Mouse (Mus musculus): ENCODE data around the gene Slc30a5. TPM values are rescaled to one million over a fixed set of nuclear protein-coding genes. Genes with fewer than 3 reads are reported as not detected.

Gene Slc30a5
- polyA plus RNA-seq, 1 experiment from 2014 or later = 38.5 TPM

DNA sequence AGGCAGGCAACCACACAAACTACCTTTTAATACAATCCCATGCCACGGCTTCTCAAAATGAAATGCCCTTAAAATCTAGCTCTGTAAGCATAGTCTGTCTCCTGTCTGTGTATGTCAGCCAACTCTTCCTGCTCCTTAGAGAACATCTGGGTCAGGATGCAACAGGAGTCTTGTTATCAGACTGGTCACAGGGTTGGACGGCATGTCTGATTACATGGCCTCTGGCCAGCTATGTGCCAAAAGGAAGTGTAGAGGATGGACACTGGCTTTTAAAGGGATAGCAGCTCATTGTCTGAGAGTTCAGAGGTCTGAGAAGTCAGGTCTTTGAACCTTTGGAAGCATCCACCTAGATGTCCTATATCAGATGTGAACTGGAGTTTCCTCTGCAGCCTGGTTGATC is 77.9 kb downstream of the Slc30a5 start:
- 42% methylated on average over 2 of the region's 2 CpGs for WGBS
- Histone ChIP-seq H3K4me2 (ENCODE audit: low read length) (no peak overlapping the region), H3K9ac (ENCODE audit: low read length) (no peak overlapping the region), H3K36me3 (ENCODE audit: control insufficient read depth, insufficient read depth, low read length) (peaks cover 6% of the 10 kb centered on the region), H3K27ac (replicated peaks in 1 of 2; ENCODE audit: control insufficient read depth in 1 of 2, insufficient read depth in 1 of 2, low read depth in 2 of 2, low read length in 2 of 2) (no peak overlapping the region), H3K4me1 (ENCODE audit: control insufficient read depth in 2 of 2, insufficient read depth in 2 of 2, low read length in 2 of 2) (no peaks in the 10 kb centered on the region), H3K27me3 (ENCODE audit: control insufficient read depth, insufficient read depth, low read length) (no peaks in the 10 kb centered on the region), H3K4me3 (ENCODE audit: control insufficient read depth in 1 of 2, insufficient read depth in 1 of 2, low read depth in 1 of 2, low read length in 2 of 2) (no peak overlapping the region), H3K9me3 (ENCODE audit: control insufficient read depth, low read length) (no peaks in the 10 kb centered on the region)
- ATAC-seq (ENCODE audit: insufficient number of reproducible peaks, insufficient read depth, low FRiP score, low read depth) = no peak

DNA sequence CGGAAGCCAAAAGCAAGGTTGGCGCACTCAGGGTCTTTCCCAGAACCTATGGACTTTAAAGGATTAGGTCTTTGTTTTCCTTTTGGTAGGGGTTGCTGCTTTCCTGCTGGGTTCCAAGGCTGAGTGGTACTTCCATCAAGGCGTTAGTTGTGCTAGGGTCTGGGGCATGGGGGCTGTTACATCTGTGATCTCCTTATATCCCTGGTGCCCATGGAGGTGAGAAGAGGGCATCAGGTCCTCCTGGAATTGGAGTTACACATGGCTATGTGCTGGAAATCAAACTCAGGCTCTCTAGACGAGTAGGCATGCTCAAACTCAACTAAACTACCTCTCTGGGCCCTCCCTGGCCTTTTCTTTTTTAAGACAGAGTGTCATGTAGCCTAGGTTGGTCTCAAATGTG is 79.0 kb downstream of the Slc30a5 start:
- WGBS = 65% methylated on average over 4 of the region's 4 CpGs
- H3K36me3 ChIP-seq (ENCODE audit: control insufficient read depth, insufficient read depth, low read length) = no peaks in the 10 kb centered on the region
- no peaks in the 10 kb centered on the region for H3K9me3 ChIP-seq (ENCODE audit: control insufficient read depth, low read length)
- no peak overlapping the region for H3K9ac ChIP-seq (ENCODE audit: low read length)
- ATAC-seq (ENCODE audit: insufficient number of reproducible peaks, insufficient read depth, low FRiP score, low read depth) = no peak
- no peaks in the 10 kb centered on the region for H3K27me3 ChIP-seq (ENCODE audit: control insufficient read depth, insufficient read depth, low read length)
- H3K4me3 ChIP-seq (ENCODE audit: control insufficient read depth in 1 of 2, insufficient read depth in 1 of 2, low read depth in 1 of 2, low read length in 2 of 2) = no peak overlapping the region
- no peak overlapping the region for H3K27ac ChIP-seq (replicated peaks in 1 of 2; ENCODE audit: control insufficient read depth in 1 of 2, insufficient read depth in 1 of 2, low read depth in 2 of 2, low read length in 2 of 2)
- no peak overlapping the region for H3K4me2 ChIP-seq (ENCODE audit: low read length)
- H3K4me1 ChIP-seq (ENCODE audit: control insufficient read depth in 2 of 2, insufficient read depth in 2 of 2, low read length in 2 of 2) = no peaks in the 10 kb centered on the region

DNA sequence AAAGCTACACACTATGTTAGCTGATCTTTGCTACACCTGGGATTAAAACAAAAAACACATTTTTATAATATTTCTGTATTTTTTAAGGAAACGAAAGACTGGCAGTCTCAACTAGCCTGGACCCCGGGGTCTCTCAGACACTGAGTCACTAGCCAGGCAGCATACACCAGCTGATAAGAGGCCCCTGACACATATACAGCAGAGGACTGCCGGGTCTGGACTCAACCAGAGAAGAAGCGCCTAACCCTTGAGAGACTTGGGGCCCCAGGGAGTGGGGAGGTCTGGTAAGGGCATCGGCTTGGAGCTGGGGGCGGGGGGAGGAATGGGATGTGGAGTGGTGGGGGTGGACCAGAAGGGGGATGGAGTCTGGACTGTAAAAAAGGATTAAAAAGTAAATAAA is 80.2 kb downstream of the Slc30a5 start:
- no peak overlapping the region for H3K27ac ChIP-seq (replicated peaks in 1 of 2; ENCODE audit: control insufficient read depth in 1 of 2, insufficient read depth in 1 of 2, low read depth in 2 of 2, low read length in 2 of 2)
- H3K36me3 ChIP-seq (ENCODE audit: control insufficient read depth, insufficient read depth, low read length) = no peaks in the 10 kb centered on the region
- ATAC-seq (ENCODE audit: insufficient number of reproducible peaks, insufficient read depth, low FRiP score, low read depth) = no peak
- no peaks in the 10 kb centered on the region for H3K4me1 ChIP-seq (ENCODE audit: control insufficient read depth in 2 of 2, insufficient read depth in 2 of 2, low read length in 2 of 2)
- 60% methylated on average over 6 of the region's 6 CpGs for WGBS
- no peak overlapping the region for H3K9ac ChIP-seq (ENCODE audit: low read length)
- no peaks in the 10 kb centered on the region for H3K27me3 ChIP-seq (ENCODE audit: control insufficient read depth, insufficient read depth, low read length)
- H3K9me3 ChIP-seq (ENCODE audit: control insufficient read depth, low read length) = no peaks in the 10 kb centered on the region
- no peak overlapping the region for H3K4me3 ChIP-seq (ENCODE audit: control insufficient read depth in 1 of 2, insufficient read depth in 1 of 2, low read depth in 1 of 2, low read length in 2 of 2)
- H3K4me2 ChIP-seq (ENCODE audit: low read length) = no peak overlapping the region

Other genes starting within 250 kb of the Slc30a5 start
- 3.1 and 3.6 TPM in 2 replicates for gene Marveld2, start 216.5 kb downstream of the Slc30a5 start, polyA plus RNA-seq (2014; fragmentation: Nextera tagmentation; extraction: Ambion mirVana)
- 246 and 262 TPM in 2 replicates for gene Ak6, start 182.4 kb downstream of the Slc30a5 start, polyA plus RNA-seq (2014; fragmentation: Nextera tagmentation; extraction: Ambion mirVana)
- 25.1 and 26.3 TPM in 2 replicates for gene Rad17, start 182.4 kb downstream of the Slc30a5 start, polyA plus RNA-seq (2014; fragmentation: Nextera tagmentation; extraction: Ambion mirVana)
- 6.2 and 8.5 TPM in 2 replicates for gene Taf9, start 181.8 kb downstream of the Slc30a5 start, polyA plus RNA-seq (2014; fragmentation: Nextera tagmentation; extraction: Ambion mirVana)
- gene Ccdc125, start 163.7 kb downstream of the Slc30a5 start, polyA plus RNA-seq (2014; fragmentation: Nextera tagmentation; extraction: Ambion mirVana) = 3.5 and 3.8 TPM in 2 replicates
- gene Cdk7, start 102.5 kb downstream of the Slc30a5 start, polyA plus RNA-seq (2014; fragmentation: Nextera tagmentation; extraction: Ambion mirVana) = 69.2 and 70.2 TPM in 2 replicates
- 288 and 291 TPM in 2 replicates for gene Mrps36, start 88.8 kb downstream of the Slc30a5 start, polyA plus RNA-seq (2014; fragmentation: Nextera tagmentation; extraction: Ambion mirVana)
- 18.0 and 18.1 TPM in 2 replicates for gene Cenph, start 57.5 kb downstream of the Slc30a5 start, polyA plus RNA-seq (2014; fragmentation: Nextera tagmentation; extraction: Ambion mirVana)
- 188 and 214 TPM in 2 replicates for gene Ccnb1, start 46.9 kb downstream of the Slc30a5 start, polyA plus RNA-seq (2014; fragmentation: Nextera tagmentation; extraction: Ambion mirVana)